Mouse (Mus musculus) heart, adult 9 months (tissue): ENCODE results near the gene Dlk1.
"Not testable (repeated sequence)": the region's sequence is repeated elsewhere in the genome, so short reads cannot be mapped to it uniquely, and the experiment has no call there.

Experiments used
- DNase-seq, 2 experiments: peaks; one replicate each; pipeline ENCODE4 v3.0.0; 2022; ENCODE audit warnings: low spot score in 2 of 2

Gene Dlk1

GRCm38 (mm10) chr12:109475501-109475900 lies 22.9 kb downstream of the Dlk1 start:
- DNase-seq: no peak

- not testable (repeated sequence) for DNase-seq
Observed at GRCm38 (mm10) chr12:109486525-109486924, 33.9 kb downstream of the Dlk1 start.

GRCm38 (mm10) chr12:109491701-109492100 lies 39.1 kb downstream of the Dlk1 start:
- no peak for DNase-seq

GRCm38 (mm10) chr12:109493381-109493780 lies 40.8 kb downstream of the Dlk1 start:
- no peak for DNase-seq

GRCm38 (mm10) chr12:109495016-109495644 lies 42.5 kb downstream of the Dlk1 start:
- DNase-seq: no peak

GRCm38 (mm10) chr12:109496397-109496796 lies 43.8 kb downstream of the Dlk1 start:
- no peak for DNase-seq

GRCm38 (mm10) chr12:109500992-109501391 lies 48.4 kb downstream of the Dlk1 start:
- no peak for DNase-seq

- no peak for DNase-seq
Observed at GRCm38 (mm10) chr12:109502360-109503040, 49.9 kb downstream of the Dlk1 start.

GRCm38 (mm10) chr12:109507693-109508092 lies 55.1 kb downstream of the Dlk1 start:
- no peak for DNase-seq

GRCm38 (mm10) chr12:109508495-109509454 lies 56.2 kb downstream of the Dlk1 start:
- no peak for DNase-seq

- no peak for DNase-seq
Observed at GRCm38 (mm10) chr12:109509531-109510137, 57.0 kb downstream of the Dlk1 start.

GRCm38 (mm10) chr12:109510247-109510646 lies 57.6 kb downstream of the Dlk1 start:
- DNase-seq: no peak

GRCm38 (mm10) chr12:109511456-109511855 lies 58.8 kb downstream of the Dlk1 start:
- no peak for DNase-seq

- no peak for DNase-seq
Observed at GRCm38 (mm10) chr12:109512151-109512907, 59.7 kb downstream of the Dlk1 start.
